Mouse (Mus musculus): ENCODE data around the gene Dbf4. TPM values are rescaled to one million over a fixed set of nuclear protein-coding genes. Genes with fewer than 3 reads are reported as not detected.

Gene Dbf4
- total and polyA plus RNA-seq, 3 experiments: 53.9 to 71.4 TPM; not detected in 1

- Histone ChIP-seq H3K27ac (ENCODE audit: control insufficient read depth, low read depth, low read length) (no peak overlapping the region), H3K79me2 (ENCODE audit: control insufficient read depth, insufficient read depth, low read length, poor library complexity) (no peaks in the 10 kb centered on the region), H3K4me1 (ENCODE audit: control insufficient read depth in 1 of 2, insufficient read depth in 2 of 2, low read length in 2 of 2) (no peaks in the 10 kb centered on the region), H3K9ac (ENCODE audit: control insufficient read depth, low read depth, low read length, poor library complexity, severe bottlenecking) (no peak overlapping the region), H3K27me3 (ENCODE audit: control insufficient read depth in 1 of 2, insufficient read depth in 2 of 2, low read length in 2 of 2) (no peaks in the 10 kb centered on the region), H3K36me3 (ENCODE audit: control insufficient read depth in 1 of 2, insufficient read depth in 2 of 2, low read length in 2 of 2) (no peaks in the 10 kb centered on the region), H3K9me3 (replicated peaks; ENCODE audit: insufficient read depth, low read length) (no peaks in the 10 kb centered on the region), H3K4me3 (ENCODE audit: control insufficient read depth in 1 of 2, insufficient read depth in 1 of 2, low read depth in 2 of 2, low read length in 2 of 2) (no peak overlapping the region)
- DNase-seq (ENCODE audit: low read depth, low spot score): no peak
- TF ChIP-seq CHD2 (IDR thresholded peaks at IDR 0.05; ENCODE audit: low read length): no peak
- TF ChIP-seq ETS1 (IDR thresholded peaks at IDR 0.05; ENCODE audit: low read depth, low read length): no peak
- no peak for TF ChIP-seq MAFK (IDR thresholded peaks at IDR 0.05; ENCODE audit: borderline replicate concordance, low read depth, low read length)
- no peak for TF ChIP-seq BHLHE40 (IDR thresholded peaks at IDR 0.05; ENCODE audit: borderline replicate concordance, low read depth, low read length)
- no peak for TF ChIP-seq HCFC1 (IDR thresholded peaks at IDR 0.05; ENCODE audit: low read depth, low read length)
- TF ChIP-seq POLR2A (IDR thresholded peaks at IDR 0.05; ENCODE audit: control insufficient read depth in 1 of 2, insufficient read depth in 1 of 2, low read depth in 1 of 2, low read length in 2 of 2, poor library complexity in 1 of 2): no peak
- TF ChIP-seq RAD21 (IDR thresholded peaks at IDR 0.05; ENCODE audit: low read depth, low read length): no peak
- TF ChIP-seq MXI1 (IDR thresholded peaks at IDR 0.05; ENCODE audit: low read depth, low read length): no peak
- TF ChIP-seq MAX (IDR thresholded peaks at IDR 0.05; ENCODE audit: low read length): no peak
- TF ChIP-seq MYB (IDR thresholded peaks at IDR 0.05; ENCODE audit: low read depth, low read length): no peak
- no peak for TF ChIP-seq ELF1 (IDR thresholded peaks at IDR 0.05; ENCODE audit: low read depth, low read length)
- TF ChIP-seq TCF12 (IDR thresholded peaks at IDR 0.05; ENCODE audit: low read depth, low read length): no peak
- TF ChIP-seq ZMIZ1 (IDR thresholded peaks at IDR 0.05; ENCODE audit: low read depth, low read length): no peak
These were observed 65.4 kb downstream of the Dbf4 start for GRCm38 (mm10) chr5:8356885-8357651.

GRCm38 (mm10) chr5:8356326-8356725 is 66.2 kb downstream of the Dbf4 start:
- Histone ChIP-seq H3K9me3 (replicated peaks; ENCODE audit: insufficient read depth, low read length) (no peaks in the 10 kb centered on the region), H3K27ac (ENCODE audit: control insufficient read depth, low read depth, low read length) (no peak overlapping the region), H3K79me2 (ENCODE audit: control insufficient read depth, insufficient read depth, low read length, poor library complexity) (no peaks in the 10 kb centered on the region), H3K9ac (ENCODE audit: control insufficient read depth, low read depth, low read length, poor library complexity, severe bottlenecking) (no peak overlapping the region), H3K4me1 (ENCODE audit: control insufficient read depth in 1 of 2, insufficient read depth in 2 of 2, low read length in 2 of 2) (no peaks in the 10 kb centered on the region), H3K36me3 (ENCODE audit: control insufficient read depth in 1 of 2, insufficient read depth in 2 of 2, low read length in 2 of 2) (no peaks in the 10 kb centered on the region), H3K4me3 (ENCODE audit: control insufficient read depth in 1 of 2, insufficient read depth in 1 of 2, low read depth in 2 of 2, low read length in 2 of 2) (no peak overlapping the region), H3K27me3 (ENCODE audit: control insufficient read depth in 1 of 2, insufficient read depth in 2 of 2, low read length in 2 of 2) (no peaks in the 10 kb centered on the region)
- DNase-seq (ENCODE audit: low read depth, low spot score): no peak
- no peak for TF ChIP-seq SIN3A (IDR thresholded peaks at IDR 0.05; ENCODE audit: low read length)
- no peak for TF ChIP-seq JUND (IDR thresholded peaks at IDR 0.05; ENCODE audit: low read depth, low read length)
- no peak for TF ChIP-seq KAT2A (conservative IDR thresholded peaks at IDR 0.05; ENCODE audit: low read depth, low read length)

All from MEL (cell line).